Mouse (Mus musculus) T-helper 17 cell (primary cell): Measurements from ENCODE around the gene Efna1.

ENCODE experiments used
- in situ Hi-C, 2 experiments: fragments of 300-600 bp; cut with MboI, MseI; formaldehyde crosslinking; loops; 1 replicate in 1 of 2; 2 replicates in 1 of 2; pipeline ENCODE4 v1.15.1; 2025; ENCODE audit warnings: high pct_unique_total_duplicates in 2 of 2

The Efna1 gene

GRCm38 (mm10) chr3:89225321-89225815, 55.6 kb downstream of the Efna1 start:
- in situ Hi-C loops = no loop called here

GRCm38 (mm10) chr3:89224796-89225195, 56.1 kb downstream of the Efna1 start:
- in situ Hi-C loops = no loop called here
